Mouse (Mus musculus): ENCODE measurements around the gene Adgrg6.

DNA sequence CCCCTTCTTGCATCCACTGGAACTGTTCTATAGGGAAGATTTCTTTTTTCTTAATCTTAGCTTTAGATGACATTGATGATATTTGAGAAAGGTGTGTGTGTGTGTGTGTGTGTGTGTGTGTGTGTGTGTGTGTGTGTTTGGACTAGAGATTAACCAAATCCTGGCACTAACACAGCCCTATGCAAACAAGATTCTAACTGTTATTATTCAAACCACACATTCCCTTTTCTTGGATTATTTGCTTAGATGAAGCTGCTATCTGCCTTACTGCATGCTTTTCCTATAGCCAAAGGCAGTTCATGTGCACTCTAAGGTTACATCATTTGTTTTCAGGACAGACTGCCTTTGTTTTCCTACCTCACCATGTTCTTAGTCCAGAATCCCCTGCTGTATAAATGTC, 25.7 kb upstream of the Adgrg6 start:
- TF ChIP-seq GATA1 (IDR thresholded peaks at IDR 0.05; ENCODE audit: borderline replicate concordance, low read length) (no peak), FLI1 (IDR thresholded peaks at IDR 0.05; ENCODE audit: low read length) (no peak)

All from megakaryocyte, embryonic 14.5 days (primary cell).